Mouse (Mus musculus): ENCODE results near the gene Farsa.

DNA sequence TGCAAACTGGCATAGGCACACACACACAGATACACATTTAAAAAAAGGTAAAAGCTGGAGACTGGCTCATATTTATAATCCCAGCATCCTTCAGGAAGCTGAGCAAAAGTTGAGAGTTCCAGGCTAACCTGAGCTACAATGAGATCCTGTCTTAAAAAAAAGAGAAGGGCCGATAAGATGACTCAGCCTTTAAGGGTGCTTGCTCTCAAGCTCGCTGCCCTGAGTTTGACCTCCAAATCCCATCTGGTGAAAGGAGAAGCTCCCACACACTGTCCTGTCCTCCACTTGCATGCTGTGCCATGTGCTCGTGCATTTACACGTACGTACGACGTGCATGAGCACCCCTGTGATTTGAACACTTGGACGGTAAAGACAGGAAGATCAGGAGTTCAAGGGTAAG lies 50.7 kb downstream of the Farsa start:
- no peak for TF ChIP-seq CTCF (IDR thresholded peaks at IDR 0.05; ENCODE audit: borderline replicate concordance, extremely low read depth, insufficient read depth, insufficient read length)
- no peak for TF ChIP-seq POLR2A (IDR thresholded peaks at IDR 0.05; ENCODE audit: borderline replicate concordance, extremely low read depth, insufficient read depth, insufficient read length, poor library complexity, severe bottlenecking)
